Mouse (Mus musculus) lung, embryonic 16.5 days (tissue): ENCODE data around the gene Pdzk1. TPM values are rescaled to one million over a fixed set of nuclear protein-coding genes. Genes with fewer than 3 reads are reported as not detected.

Source experiments
- ATAC-seq: fragments of 200-750 bp; cut with Nextera tagmentation; 2 replicates; pipeline ENCODE4 v1.8.0; 2017; ENCODE audit warnings: low read depth, mild to moderate bottlenecking, moderate library complexity
- H3K27ac ChIP-seq: fragments of 300-500 bp; sonication (generic); 2 replicates; pipeline ENCODE4 v1.5.1; 2014; ENCODE audit warnings: mild to moderate bottlenecking, control low read depth, low read length
- H3K27me3 ChIP-seq: fragments of 300-500 bp; sonication (generic); 2 replicates; pipeline ENCODE4 v1.6.1; 2014; ENCODE audit warnings: low read depth, low read length, mixed read lengths; ENCODE audit not compliant: control insufficient read depth, insufficient read depth
- H3K36me3 ChIP-seq: fragments of 300-500 bp; sonication (generic); 2 replicates; pipeline ENCODE4 v1.6.1; 2014; ENCODE audit warnings: low read length; ENCODE audit not compliant: control insufficient read depth, insufficient read depth
- H3K4me1 ChIP-seq: fragments of 300-500 bp; sonication (generic); replicated peaks from 2 replicates; pipeline ENCODE4 v1.6.1; 2014; ENCODE audit warnings: low read length, mixed read lengths; ENCODE audit not compliant: control insufficient read depth, insufficient read depth
- H3K4me2 ChIP-seq: fragments of 300-500 bp; sonication (generic); 2 replicates; pipeline ENCODE4 v1.6.1; 2014; ENCODE audit warnings: low read depth, low read length, control low read depth
- H3K4me3 ChIP-seq: fragments of 300-500 bp; sonication (generic); 2 replicates; pipeline ENCODE4 v1.5.1; 2014; ENCODE audit warnings: mild to moderate bottlenecking, low read length, control low read depth
- H3K9ac ChIP-seq: fragments of 300-500 bp; sonication (generic); 2 replicates; pipeline ENCODE4 v1.6.1; 2014; ENCODE audit warnings: low read length, control low read depth
- H3K9me3 ChIP-seq: fragments of 300-500 bp; sonication (generic); 2 replicates; pipeline ENCODE4 v1.6.1; 2016; ENCODE audit warnings: low read length; ENCODE audit not compliant: control insufficient read depth
- WGBS: fragments of 180-500 bp; shearing (Covaris S2); extraction: QIAGEN DNeasy Blood & Tissue Kit; methylation state at CpG from one replicate; pipeline ENCODE4 v1.1.7; 2014; 5-methylcytosine and 5-hydroxymethylcytosine counted together
- polyA plus RNA-seq: library from polyadenylated mRNA; unstranded; fragments of >200 nt; fragmentation: Nextera tagmentation; extraction: Ambion mirVana; gene quantifications from 2 replicates; pipeline ENCODE4 v1.2.1, GENCODE M21; 2015

Pdzk1 gene
- polyA plus RNA-seq, 1 experiment from 2014 or later = not detected

DNA sequence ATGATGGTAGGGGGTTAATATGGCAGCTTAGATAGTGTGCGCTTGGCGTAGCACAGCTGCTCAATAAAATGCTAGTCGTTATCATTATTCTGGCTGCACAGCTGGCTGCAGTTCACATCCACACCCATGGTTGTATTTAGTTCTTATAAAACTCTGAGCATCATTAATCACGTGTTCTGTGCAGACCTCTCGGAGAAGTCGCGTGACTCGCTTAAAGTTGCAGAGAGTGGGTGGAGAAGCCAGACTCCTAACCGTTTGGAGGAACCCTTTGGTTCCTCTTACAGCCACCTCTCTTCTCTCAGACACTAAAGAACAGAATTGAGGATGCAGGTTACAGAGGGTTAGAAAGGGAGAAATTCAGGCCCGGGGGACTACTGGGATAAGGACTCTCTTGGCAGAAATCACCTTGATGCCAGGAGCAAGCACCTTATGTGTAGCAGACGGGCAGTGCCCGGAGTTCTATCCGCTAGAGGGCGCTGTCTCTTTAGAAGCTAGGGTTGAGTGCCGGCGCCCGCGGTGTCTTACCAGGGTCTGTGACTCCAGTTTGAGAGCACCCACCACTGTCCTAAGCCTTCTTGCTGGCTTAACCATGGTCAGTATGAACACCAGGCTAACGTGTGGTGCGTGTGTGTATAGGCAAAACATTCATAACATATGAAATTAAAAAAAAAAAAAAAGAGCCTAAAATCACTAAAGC lies 16.5 kb upstream of the Pdzk1 start:
- 0 out of 2 replicates have a peak, but pooled peaks cover 2% of the 10 kb centered on the region for H3K27me3 ChIP-seq
- H3K9me3 ChIP-seq = 0 out of 2 replicates have a peak, but pooled peaks cover under 1% of the 10 kb centered on the region
- H3K9ac ChIP-seq = no peak overlapping the region
- WGBS = 26% methylated on average over 20 of the region's 20 CpGs
- peak overlapping the region; percentile 14; the same call in 1 of the 2 replicates for H3K4me3 ChIP-seq
- H3K4me1 ChIP-seq = peaks cover 12% of the 10 kb centered on the region
- H3K4me2 ChIP-seq = peak overlapping the region; percentile 42
- ATAC-seq = peak; percentile 47; the same call in 1 of the 2 replicates
- H3K36me3 ChIP-seq = no peaks in the 10 kb centered on the region
- no peak overlapping the region for H3K27ac ChIP-seq

DNA sequence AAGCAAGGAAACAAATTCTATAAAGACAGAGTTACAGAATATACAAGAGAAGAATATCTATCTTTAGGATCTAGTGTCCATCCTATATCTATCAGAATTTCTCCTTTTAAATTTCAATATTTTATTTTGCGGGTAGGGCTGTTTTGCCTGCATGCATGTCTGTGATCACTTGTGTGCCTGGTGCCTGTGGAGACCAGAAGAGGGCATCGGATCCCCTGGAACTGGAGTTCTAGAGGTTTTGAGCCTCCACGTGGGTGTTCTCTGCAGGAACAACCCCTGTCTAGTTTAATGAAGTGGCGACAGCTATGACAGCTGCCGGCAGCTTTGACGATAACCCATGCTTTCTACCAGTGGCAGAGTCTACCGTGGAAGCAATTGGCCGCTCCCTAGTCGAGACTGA lies 16.0 kb upstream of the Pdzk1 start:
- peaks cover 12% of the 10 kb centered on the region for H3K4me1 ChIP-seq
- 0 out of 2 replicates have a peak, but pooled peaks cover 2% of the 10 kb centered on the region for H3K27me3 ChIP-seq
- 8% methylated on average over 9 of the region's 9 CpGs for WGBS
- H3K4me3 ChIP-seq = no peak overlapping the region
- H3K4me2 ChIP-seq = peak overlapping the region; percentile 42
- no peaks in the 10 kb centered on the region for H3K36me3 ChIP-seq
- H3K9me3 ChIP-seq = 0 out of 2 replicates have a peak, but pooled peaks cover 4% of the 10 kb centered on the region
- H3K27ac ChIP-seq = no peak overlapping the region
- no peak overlapping the region for H3K9ac ChIP-seq
- peak; percentile 79 for ATAC-seq

DNA sequence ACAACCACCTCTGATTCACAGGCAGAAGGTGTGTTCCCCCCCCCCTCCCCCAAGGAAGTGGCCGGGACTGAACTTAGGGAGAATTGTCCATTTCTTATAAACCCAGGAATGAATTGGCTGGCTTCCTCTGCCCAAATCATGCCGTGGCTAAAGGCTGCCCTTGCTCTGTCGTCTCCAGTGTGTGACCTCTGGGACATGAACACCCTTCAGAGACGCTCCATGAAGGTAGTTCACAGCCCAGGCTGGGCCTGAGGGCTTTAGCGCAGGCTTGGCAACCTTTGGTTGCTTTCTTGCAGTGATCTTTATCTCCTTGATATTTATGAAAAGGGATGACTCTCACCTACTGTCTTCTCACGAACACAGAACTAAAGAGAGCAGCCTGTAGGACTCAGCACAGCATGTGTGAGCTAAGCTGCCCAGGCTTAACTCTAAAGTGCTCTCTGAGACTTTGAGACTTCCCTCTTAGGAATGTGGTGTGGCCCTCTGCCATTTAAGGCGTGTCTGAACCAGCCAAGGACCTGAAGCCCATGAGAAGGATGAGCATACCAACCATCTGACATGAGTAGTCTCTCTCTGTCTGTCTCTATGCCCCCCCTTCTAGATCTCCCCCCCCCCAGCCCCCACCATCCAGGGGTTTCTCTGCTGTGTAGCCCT lies 15.4 kb upstream of the Pdzk1 start:
- Histone ChIP-seq H3K9ac (no peak overlapping the region), H3K27me3 (0 out of 2 replicates have a peak, but pooled peaks cover 2% of the 10 kb centered on the region), H3K36me3 (no peaks in the 10 kb centered on the region), H3K4me1 (peaks cover 12% of the 10 kb centered on the region), H3K27ac (no peak overlapping the region), H3K4me2 (peak overlapping the region; percentile 24), H3K4me3 (no peak overlapping the region), H3K9me3 (0 out of 2 replicates have a peak, but pooled peaks cover 4% of the 10 kb centered on the region)
- peak; percentile 68 for ATAC-seq
- 22% methylated on average over 7 of the region's 7 CpGs for WGBS

DNA sequence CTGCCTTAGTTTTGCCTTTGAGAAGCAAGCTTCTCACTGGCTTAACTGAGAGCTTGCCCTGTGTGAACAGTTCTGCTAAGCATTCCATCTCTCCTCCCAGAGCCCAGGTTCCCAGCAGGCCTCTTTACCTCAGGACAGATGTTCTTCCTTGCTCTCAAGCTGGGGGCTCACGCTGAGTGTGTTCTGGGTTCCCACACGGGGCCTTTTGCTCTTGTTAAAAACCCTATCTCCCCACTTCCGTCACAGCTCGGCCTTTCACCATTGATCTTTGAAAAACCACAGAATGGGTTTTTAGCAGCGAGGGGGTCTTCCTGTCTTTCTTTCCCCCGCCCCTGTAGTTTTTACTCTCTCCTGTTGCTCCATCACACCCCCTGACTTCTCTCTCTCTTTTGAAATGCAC lies 14.7 kb upstream of the Pdzk1 start:
- Histone ChIP-seq H3K27ac (no peak overlapping the region), H3K4me1 (peaks cover 12% of the 10 kb centered on the region), H3K4me3 (no peak overlapping the region), H3K27me3 (0 out of 2 replicates have a peak, but pooled peaks cover 2% of the 10 kb centered on the region), H3K4me2 (no peak overlapping the region), H3K9ac (no peak overlapping the region), H3K36me3 (no peaks in the 10 kb centered on the region), H3K9me3 (0 out of 2 replicates have a peak, but pooled peaks cover 4% of the 10 kb centered on the region)
- no peak for ATAC-seq
- 48% methylated on average over 6 of the region's 6 CpGs for WGBS

DNA sequence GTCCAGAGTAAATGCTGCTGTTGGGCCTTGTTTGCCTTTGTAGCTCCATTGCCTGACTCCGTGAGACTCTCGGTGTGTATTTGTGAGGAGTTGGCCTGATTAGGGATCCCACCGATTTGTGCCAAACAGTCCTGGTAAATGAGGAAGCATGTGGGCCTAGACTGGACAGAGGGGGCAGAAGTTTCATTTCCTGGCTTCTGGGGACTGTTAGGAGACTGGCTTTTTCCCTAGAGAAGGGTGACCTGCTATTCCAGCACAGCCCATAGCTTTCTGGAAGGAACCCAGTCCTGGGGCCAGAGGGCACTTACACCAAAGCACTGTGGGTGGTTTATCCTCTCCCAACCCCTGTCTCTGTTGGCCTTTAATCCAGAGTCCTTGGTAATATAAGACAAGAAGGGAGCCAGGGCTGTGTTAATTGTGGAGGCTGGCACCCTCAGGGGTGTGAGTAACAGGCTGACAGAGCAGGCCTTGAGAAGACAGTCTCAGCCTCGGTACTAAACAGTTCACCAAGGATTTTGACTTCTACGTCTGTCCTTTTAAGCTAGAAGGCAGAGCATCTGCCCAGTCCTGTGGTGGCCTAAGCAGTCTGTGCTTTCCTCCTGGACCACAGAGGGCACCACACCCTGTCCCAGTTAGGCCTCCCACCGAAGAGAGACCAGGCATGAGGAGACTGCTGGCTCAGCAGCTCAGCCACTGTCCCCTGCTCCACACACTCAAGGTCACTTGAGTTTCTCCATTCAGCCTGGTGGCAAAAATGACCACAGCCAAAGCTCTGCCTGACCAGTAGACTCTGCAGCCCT lies 8.8 kb upstream of the Pdzk1 start:
- H3K36me3 ChIP-seq = no peaks in the 10 kb centered on the region
- WGBS = 69% methylated on average over 6 of the region's 6 CpGs
- no peak overlapping the region for H3K4me3 ChIP-seq
- 0 out of 2 replicates have a peak, but pooled peaks cover 4% of the 10 kb centered on the region for H3K9me3 ChIP-seq
- H3K27me3 ChIP-seq = no peaks in the 10 kb centered on the region
- H3K4me2 ChIP-seq = no peak overlapping the region
- no peak for ATAC-seq
- H3K9ac ChIP-seq = no peak overlapping the region
- H3K4me1 ChIP-seq = no peaks in the 10 kb centered on the region
- H3K27ac ChIP-seq = no peak overlapping the region

GRCm38 (mm10) chr3:96821581-96821980 lies 7.5 kb upstream of the Pdzk1 start:
- ATAC-seq = no peak
- Histone ChIP-seq H3K27me3 (no peaks in the 10 kb centered on the region), H3K4me3 (no peak overlapping the region), H3K4me1 (no peaks in the 10 kb centered on the region), H3K27ac (no peak overlapping the region), H3K9me3 (0 out of 2 replicates have a peak, but pooled peaks cover 4% of the 10 kb centered on the region), H3K9ac (no peak overlapping the region), H3K4me2 (no peak overlapping the region), H3K36me3 (no peaks in the 10 kb centered on the region)
- 69% methylated on average over 4 of the region's 4 CpGs for WGBS

DNA sequence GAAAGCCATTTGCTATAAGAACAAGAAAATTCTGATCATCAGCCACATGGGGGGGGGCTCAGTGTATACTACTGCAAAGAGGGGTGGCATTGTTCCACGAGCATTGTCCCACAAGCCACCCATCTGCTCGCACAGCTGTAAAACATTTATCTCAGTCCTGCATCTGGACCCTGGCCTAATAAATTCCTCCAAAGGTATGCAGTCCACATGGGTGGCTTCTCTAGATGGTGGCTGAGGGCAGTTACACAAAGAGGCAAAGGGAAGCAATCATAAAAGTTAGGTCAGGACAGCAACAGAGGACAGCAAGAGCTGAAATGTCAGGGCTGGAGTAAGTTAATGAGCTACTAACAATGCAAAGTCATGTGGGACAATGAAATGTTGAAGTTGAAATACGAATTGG lies 5.4 kb upstream of the Pdzk1 start:
- Histone ChIP-seq H3K27ac (no peak overlapping the region), H3K4me3 (no peak overlapping the region), H3K9ac (no peak overlapping the region), H3K27me3 (no peaks in the 10 kb centered on the region), H3K9me3 (no peaks in the 10 kb centered on the region), H3K36me3 (no peaks in the 10 kb centered on the region), H3K4me2 (no peak overlapping the region), H3K4me1 (no peaks in the 10 kb centered on the region)
- no peak for ATAC-seq
- 48% methylated on average over 3 of the region's 3 CpGs for WGBS

DNA sequence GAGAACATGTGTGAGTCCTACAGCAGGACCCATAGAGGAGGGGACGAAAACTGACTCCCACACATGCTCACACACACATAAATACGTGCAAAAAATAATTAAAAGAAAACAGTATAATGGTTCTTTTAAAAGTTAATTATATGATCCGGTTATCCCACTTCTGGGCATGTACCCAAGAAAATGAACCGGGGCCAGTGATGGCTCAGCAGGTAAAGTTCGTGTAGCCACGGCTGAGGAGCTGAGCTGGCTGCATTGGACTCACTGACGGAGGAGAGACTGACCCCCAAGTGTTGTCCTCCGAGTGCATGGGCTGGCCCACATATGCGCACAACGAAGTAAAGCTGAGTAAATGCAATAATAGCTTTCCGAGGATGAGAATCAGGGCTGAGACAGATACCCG lies 4.5 kb upstream of the Pdzk1 start:
- Histone ChIP-seq H3K4me3 (no peak overlapping the region), H3K27ac (no peak overlapping the region), H3K4me1 (no peaks in the 10 kb centered on the region), H3K4me2 (no peak overlapping the region), H3K27me3 (no peaks in the 10 kb centered on the region), H3K36me3 (no peaks in the 10 kb centered on the region), H3K9me3 (no peaks in the 10 kb centered on the region), H3K9ac (no peak overlapping the region)
- WGBS = 82% methylated on average over 12 of the region's 12 CpGs
- no peak for ATAC-seq

GRCm38 (mm10) chr3:96825261-96825660 lies 3.8 kb upstream of the Pdzk1 start:
- H3K4me2 ChIP-seq = no peak overlapping the region
- H3K27me3 ChIP-seq = no peaks in the 10 kb centered on the region
- H3K36me3 ChIP-seq = no peaks in the 10 kb centered on the region
- no peak overlapping the region for H3K4me3 ChIP-seq
- H3K27ac ChIP-seq = no peak overlapping the region
- no peaks in the 10 kb centered on the region for H3K9me3 ChIP-seq
- ATAC-seq = no peak
- 34% methylated on average over 11 of the region's 11 CpGs for WGBS
- H3K4me1 ChIP-seq = no peaks in the 10 kb centered on the region
- H3K9ac ChIP-seq = no peak overlapping the region
